Mouse (Mus musculus): ENCODE measurements around the gene Trak1. TPM values are rescaled to one million over a fixed set of nuclear protein-coding genes. Genes with fewer than 3 reads are reported as not detected.

Gene Trak1
- total RNA-seq, 2 experiments from 2014 or later: 305 to 315 TPM

DNA sequence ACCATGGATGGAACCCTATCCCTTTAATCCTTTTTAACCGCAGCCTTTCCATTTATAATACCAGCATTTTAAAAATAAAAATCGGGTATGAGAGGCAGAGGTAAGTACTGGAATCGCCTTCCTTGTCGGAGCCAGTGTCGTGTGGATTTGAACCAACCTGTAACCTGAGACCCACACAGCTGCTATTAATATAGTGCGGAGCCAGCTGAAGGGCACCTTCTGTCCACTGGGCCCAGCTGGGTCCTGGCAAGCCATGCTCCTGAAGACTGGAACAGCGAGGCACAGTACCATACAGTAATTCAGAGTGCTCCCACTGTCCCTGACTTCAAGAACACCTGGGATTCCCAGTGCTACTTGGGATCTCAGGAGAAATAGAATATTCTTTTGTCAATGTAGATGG is 44.5 kb downstream of the Trak1 start:
- no peak for DNase-seq
- intact Hi-C loops (cut with DNase I): no loop called here

DNA sequence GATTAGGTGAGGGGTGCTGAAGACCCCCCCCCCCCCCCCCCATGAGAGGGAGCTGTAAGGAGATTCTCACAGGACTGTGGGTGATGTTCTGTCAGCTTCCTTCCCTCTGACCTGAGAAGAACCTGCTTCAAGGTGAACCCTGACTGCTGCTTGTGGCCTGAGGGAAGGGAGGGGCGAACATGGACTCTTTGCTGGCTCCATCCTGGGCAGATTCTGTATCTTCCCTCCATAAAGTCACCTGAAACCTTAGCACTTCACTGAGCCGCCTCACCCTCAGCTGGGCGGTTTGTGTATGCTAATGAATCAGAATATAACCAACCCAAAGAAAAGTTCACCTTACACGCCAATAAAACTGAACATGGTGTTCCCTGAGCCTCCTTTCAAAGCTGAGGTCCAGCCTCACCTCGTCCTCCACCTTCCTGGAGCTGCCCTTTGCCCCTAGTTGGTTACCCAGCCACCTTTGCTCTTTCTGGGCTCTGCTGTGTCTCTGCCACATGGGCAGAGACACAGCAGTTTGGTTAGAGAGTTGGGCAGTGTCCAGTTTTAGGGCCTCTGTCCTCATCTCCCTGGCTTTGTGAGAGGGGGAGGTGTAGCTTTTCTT is 45.3 kb downstream of the Trak1 start:
- intact Hi-C loops (cut with DNase I): no loop called here
- DNase-seq: no peak

DNA sequence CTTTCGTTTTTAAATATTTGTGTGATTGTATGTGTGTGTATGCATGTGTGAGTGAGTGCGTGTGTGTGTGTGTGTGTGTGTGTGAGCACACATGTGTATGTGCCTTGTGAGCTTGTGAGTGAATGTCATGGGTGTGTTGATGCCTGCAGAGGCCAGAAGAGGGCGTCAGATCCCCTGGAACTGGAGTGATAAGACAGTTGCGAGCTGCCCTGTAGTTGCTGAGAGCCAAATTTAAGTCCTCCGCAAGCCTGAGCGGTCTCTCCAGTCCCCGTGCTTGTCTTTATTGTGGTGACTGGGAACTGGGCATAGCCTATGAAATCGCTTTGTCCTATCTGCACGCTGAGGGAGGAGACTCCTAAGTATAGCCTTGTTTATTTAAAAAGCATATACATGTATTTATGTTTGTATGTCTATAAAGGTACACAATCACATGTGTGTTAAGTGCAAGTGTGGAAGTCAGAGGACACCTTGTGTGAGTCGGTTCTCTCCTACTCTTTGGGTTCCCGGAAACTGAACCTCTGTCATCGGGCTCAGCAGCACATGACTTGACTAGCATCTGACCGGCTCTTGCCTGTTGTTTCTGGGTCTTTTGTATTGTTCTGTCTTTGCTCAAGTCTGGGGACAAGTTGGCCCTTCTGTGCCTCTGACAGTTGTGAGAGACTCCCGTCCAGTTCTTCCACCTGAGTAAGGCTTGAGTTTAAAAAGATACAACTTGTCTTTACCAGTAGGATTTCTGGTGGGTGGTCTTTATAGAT is 46.0 kb downstream of the Trak1 start:
- DNase-seq: no peak
- intact Hi-C loops (cut with DNase I): no loop called here

DNA sequence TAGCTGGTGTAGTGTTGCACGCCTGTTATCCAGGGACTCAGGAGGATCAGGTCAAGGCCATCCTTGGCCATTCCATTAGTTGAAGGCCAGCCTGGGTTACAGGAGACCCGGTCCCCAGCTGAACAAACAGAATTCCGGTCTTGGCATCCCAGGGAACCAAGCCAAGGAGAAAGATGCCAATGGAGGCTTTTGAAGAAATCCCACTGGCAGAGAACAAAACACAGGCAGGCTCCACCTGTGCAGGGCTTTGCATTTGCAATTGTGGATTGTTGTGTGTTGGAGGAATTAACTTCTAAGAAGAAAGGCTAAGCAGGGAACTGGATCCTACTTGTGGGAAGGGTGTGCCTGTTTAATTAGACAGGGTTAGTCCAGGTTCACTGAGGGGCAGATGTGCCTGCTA is 47.0 kb downstream of the Trak1 start:
- no peak for DNase-seq
- intact Hi-C loops (cut with DNase I): loop anchor here (2.0 kb wide), 1 partner anchor 16 kb away; no protein-coding TSS in a partner anchor

DNA sequence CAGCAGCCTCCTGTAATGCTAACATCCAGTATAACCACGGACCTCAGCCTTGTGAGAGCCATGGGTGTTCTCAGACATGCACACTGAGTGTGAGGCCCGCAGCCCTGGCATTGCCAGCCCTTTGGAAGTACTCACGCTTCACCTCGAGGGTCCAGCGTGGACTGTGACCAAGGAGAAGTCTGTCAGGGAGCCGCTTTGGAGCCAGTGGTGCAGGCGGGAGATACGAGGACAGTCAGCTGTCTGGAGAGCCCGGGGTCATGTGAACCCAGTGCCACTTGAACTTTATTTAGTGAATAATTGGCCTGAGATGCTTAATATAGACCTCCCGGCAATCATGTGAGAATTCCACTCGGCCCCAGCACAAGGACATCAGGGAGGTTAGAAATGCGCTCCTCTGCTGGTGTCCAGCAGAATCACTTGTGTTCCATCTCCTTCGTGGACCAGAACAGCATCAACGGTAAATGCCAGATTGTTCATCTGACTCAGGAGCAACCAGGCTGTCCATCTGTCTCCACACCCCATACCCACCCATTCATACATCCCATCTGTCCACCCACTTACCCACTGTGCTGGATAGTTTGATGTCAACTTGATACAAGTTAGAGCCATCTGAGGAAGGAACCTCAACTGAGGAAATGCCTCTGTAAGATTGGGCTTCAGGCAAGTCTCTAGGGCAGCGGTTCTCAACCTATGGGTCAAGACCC is 48.3 kb downstream of the Trak1 start:
- intact Hi-C loops (cut with DNase I): loop anchor here (2.0 kb wide), 1 partner anchor 17 kb away; no protein-coding TSS in a partner anchor
- DNase-seq: peak; percentile 58 to 69

DNA sequence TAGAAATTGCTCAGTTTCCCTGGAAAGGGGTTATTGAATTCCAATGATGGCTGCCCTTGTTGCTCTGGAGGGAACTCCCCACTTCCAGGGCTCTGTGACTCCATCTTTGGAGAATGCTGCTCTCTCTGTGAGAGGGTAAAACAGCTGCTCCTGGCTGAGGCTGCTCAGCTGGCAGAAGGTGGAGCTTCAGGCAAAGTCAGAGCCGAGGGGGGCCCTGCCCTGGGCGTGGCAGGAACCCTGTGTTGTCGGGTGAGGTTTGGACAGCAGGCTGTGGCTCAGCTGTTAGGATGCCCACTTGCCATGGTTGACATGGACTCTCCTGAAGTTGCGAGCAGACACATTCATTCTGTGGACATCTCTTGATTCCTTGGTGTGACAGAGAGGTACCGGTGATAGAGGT is 49.3 kb downstream of the Trak1 start:
- intact Hi-C loops (cut with DNase I): no loop called here
- no peak for DNase-seq

DNA sequence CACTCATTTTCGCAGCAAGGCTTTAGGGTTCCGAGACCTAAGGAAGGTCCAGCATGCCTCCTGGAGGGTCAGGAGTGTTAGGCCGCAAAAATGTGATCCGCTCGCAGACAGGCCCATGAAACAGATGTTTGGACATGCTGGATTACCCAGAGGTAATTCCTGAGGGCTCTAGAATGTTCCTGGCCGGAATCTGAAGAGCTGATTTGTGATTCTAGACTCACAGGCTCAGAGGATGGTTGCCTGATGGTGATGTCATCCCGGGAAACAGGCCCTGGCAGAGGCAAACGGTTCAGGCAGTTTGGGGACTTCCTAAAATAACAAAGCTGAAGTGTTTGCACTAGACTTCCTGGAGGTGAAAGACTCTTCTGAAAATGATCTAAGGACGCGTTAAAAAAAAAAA is 50.7 kb downstream of the Trak1 start:
- peak; percentile 82 to 85 for DNase-seq
- intact Hi-C loops (cut with DNase I): loop anchor here (1.0 kb wide), 1 partner anchor 34 kb away; no protein-coding TSS in a partner anchor

DNA sequence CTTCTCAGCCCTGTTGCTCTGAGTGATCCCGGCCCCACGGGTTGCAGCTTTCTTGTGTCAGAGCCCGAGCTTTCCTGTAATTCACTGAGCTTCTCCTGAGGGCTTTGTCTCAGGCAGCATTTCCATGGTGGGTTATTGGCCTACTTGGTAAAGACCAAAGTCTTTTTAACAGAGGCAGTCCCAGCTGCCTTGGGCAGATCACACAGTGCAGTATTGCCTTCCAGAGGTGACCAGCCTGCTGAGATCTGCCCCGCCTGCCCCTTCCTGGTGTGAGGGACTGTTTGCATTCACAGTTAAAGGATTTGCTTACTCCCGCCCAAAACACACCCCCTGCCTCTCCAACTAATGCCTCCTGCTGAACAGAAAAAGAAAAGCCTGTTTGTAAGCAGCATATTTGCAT is 51.2 kb downstream of the Trak1 start:
- no peak for DNase-seq
- intact Hi-C loops (cut with DNase I): loop anchor here (1.0 kb wide), 1 partner anchor 34 kb away; no protein-coding TSS in a partner anchor

DNA sequence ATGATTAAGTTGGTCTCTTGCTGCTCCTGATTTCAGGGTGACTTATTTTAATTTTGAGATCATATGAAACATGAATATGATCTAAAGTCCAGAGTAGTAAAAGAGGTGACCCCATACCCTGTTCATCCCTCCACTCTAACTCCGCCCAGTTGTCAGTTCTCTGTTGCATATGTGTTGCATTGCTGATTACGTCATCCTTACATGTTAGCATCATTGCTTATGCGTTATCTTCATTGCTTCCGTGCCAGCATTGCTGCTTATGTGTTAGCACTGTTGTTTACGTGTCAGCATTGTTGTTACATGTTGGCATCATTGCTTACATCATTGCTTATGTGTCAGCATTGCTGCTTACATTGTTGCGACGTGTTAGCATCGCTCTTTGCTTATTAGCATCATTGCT is 51.8 kb downstream of the Trak1 start:
- intact Hi-C loops (cut with DNase I): no loop called here

DNA sequence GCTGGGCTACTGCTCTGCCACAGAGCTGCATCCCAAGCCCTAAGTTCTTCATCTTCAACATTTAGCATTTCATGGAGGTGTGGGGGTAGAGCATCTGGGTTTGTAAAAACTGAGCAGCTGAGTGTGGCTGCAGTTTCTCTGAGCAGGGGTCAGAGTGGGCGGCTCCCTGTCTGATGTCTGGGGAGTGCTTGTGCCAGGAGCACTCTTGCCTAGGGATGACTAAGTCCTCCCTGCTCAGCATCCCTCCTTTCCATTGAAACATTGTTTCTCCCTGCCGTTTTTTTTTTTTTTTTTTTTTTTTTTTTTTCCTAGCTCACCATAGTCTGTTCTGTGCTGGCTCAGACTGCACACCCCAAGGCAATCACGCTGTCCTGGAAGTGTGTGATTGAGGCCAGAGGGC is 53.3 kb downstream of the Trak1 start:
- intact Hi-C loops (cut with DNase I): no loop called here
- DNase-seq: no peak

More for the DNA sequence above, 51.8 kb downstream of the Trak1 start:
- DNase-seq: no peak

DNA sequence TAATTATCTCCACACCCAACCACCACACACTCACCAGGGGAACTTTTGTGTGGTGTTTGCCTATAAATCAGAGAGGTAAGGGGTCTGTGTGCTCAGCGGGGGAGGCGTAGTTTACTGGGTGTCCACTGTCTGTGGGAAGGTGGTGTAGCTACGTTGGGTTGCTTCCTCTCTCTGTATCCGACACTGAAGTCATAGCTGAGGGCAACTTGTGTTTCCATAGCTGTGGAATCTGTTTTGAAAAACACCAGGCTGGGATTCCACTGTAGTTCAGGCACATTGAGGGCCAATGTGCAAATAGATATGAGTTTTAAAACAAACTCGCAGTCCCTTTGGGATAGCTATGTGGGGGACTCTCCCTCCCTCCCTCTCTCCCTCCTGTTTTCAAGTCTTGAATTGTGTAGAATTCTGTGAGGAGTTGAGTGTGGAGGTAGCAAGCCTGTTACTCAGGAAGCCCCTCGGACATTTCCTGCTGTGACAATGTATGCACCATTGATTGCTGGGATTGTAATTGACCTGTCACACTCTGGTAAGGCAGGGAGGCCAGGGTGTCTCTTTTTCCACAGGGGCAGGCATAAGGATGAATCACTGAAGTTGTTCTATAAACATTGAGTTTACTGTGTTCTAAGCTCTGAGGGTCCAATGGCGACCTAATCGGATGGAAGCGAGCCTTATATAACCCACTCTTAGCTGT is 54.2 kb downstream of the Trak1 start:
- intact Hi-C loops (cut with DNase I): loop anchor here (1.0 kb wide), 1 partner anchor 67 kb away; no protein-coding TSS in a partner anchor
- no peak for DNase-seq

DNA sequence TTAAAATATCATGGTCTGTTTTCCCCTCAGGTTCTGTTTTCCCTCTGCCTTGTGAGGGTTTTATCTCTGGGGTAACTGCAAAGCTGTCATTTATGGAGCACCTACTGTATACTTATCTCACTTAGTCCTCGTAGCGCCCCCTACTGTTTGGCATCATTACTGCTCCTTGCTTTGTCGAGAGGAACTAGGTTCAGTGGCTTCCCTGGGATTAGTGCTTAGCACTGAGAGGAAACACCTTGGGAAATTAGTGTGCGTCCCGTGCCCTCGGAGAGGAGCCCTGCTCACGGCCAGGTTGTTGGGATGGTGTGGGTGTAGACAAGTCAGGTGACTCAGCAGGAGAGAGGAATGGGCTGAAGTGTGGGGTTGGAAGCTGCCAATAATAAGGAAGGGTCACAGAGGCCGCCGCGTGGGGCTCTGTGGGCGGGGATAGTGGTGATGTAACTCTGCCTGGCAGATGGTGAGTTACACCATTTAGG is 54.9 kb downstream of the Trak1 start:
- intact Hi-C loops (cut with DNase I): loop anchor here (1.0 kb wide), 1 partner anchor 68 kb away; no protein-coding TSS in a partner anchor
- DNase-seq: peak; percentile 78 to 79

DNA sequence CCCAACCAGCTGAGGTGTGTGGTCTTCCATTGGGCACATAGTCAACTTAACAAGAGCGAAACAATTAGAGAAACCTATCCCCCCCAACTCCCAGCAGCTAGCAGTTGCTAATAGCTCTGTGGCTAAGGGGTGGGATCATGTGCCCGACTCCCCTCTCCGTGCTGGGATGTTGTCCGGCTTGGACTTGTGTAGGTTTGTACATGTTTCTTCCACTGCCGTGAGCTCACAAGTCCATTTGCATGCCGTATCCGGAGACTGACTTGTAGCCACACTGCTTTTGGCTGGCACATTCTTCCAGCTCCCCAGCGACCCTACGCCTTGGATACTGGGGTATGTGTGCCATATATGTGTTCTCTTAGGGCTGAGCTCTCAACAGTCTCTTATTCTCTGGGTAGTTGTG is 55.4 kb downstream of the Trak1 start:
- no peak for DNase-seq
- intact Hi-C loops (cut with DNase I): loop anchor here (1.0 kb wide), 2 partner anchors 55 to 68 kb away; partner anchors contain the start of gene Trak1

DNA sequence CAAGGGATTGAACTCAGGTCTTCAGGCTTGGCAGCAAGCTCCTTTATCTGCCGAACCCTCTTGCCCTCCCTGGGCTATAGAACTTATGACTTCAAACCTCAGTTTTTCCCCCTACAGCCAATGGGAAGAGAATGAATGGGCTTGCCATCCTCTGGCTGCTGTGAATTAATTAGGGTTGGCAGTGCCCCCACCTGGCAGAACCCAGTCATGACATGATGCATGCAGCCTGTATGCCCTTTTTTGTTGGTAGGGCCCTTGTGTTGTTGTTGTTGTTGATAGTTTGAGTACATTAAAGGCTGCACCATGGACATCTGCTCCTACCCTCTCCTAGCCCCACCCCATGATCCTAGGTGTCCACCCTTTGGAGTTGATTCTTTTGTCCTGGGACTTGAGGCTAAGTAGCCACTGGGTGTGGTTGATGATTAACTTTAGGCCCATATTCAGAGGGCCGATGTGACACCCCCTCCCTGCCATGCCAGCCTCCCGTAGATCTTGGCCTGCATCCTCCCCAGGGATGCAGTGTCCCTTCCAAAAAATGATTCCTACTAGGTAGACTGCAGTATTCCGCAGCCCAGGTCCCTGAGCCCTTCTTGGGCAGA is 57.6 kb downstream of the Trak1 start:
- intact Hi-C loops (cut with DNase I): loop anchor here (1.0 to 5.0 kb wide), 3 partner anchors 18 to 783 kb away; partner anchors contain the start of gene Rpl14
- peak; percentile 69 to 76 for DNase-seq

DNA sequence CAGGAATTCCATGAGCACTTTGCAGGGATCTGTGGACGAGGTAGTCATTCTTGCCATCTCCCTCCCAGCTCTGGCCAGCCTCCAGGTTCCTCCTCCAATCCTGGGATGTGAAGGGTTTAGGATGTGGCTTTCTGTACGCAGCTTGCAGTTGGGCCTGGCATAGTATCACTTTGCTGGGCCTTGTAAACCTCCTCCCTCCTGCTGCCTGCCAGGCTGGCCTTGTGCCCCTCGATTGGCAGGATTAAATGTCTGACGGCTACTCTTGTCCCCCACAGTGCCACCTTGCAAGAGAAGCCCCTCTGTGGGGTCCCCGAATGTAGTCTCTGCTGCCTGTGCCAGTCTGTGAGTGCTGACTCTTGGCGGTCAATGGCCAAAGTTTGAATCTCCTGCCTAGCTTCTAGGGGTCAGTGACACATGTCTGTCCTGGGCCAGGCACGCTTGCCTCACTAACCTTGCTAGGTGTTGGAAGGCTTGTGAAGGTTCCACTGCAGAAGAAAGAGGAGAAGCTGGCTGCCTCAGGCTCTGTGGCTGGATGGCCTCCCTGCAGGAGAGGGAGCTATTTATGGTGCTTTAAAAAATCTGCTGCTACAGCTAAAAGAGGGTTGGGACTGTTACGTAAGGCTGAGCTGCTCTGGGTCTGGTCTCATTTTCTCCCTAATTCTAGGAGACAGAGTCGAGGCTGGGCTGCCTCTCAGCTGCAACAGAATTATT is 58.3 kb downstream of the Trak1 start:
- DNase-seq: peak in 1 of 2 experiments; percentile 47
- intact Hi-C loops (cut with DNase I): loop anchor here (2.0 to 5.0 kb wide), 2 partner anchors 17 to 783 kb away; partner anchors contain the start of gene Rpl14

DNA sequence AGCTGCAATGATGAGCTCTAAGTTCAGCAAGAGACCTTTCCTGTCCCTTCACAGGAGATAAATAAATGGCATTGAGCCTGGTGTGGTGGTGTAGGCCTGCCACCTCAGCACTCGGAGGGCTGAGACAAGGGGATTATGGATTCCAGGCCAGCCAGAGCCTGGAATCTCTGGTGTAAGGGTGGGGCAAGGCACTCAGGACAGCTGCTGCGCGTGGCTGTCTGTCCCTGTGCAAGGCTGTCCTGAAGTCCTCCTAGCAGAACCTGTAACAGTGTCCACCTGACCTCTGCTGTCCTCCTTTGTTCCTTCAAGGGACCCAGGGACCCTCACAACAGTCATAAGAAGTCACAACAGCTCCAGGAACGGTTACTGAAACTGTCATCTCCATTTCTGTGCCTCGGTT is 59.8 kb downstream of the Trak1 start:
- intact Hi-C loops (cut with DNase I): loop anchor here (5.0 kb wide), 1 partner anchor 785 kb away; the partner anchor contains the start of gene Rpl14
- DNase-seq: no peak

DNA sequence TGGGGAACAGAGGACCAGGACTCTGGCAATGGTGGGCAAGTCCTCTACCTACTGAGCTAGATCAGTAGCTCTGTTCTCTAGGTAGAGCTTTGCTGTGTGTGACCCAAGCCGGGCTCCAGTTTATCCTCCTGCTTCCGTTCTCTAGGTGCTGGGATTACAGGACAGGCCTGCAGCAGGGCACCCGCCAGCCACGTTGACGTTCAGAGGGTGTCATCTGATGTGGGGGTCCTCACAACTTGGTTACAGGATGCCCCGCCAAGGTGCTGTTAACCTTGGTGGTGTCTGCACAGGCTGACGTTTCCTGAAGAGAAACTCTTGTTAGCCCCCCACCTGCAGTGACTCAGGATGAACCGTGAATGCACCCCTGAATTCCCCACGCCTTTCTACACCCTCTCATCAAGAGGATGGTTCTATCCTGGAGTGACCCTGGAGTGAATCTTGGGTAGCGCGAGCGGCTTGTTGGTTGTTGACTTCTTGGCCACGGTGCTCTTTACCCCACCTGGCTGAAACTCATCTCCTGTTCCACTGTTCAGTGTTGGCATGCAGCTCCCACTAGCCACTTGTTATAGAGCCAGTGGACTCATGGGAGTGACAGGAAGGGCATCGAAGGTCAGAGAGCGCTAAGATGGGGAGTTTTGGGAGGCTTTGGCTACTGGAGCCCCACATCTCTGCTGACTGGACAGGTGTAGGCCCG is 60.4 kb downstream of the Trak1 start:
- intact Hi-C loops (cut with DNase I): loop anchor here (5.0 kb wide), 1 partner anchor 785 kb away; the partner anchor contains the start of gene Rpl14
- DNase-seq: no peak

DNA sequence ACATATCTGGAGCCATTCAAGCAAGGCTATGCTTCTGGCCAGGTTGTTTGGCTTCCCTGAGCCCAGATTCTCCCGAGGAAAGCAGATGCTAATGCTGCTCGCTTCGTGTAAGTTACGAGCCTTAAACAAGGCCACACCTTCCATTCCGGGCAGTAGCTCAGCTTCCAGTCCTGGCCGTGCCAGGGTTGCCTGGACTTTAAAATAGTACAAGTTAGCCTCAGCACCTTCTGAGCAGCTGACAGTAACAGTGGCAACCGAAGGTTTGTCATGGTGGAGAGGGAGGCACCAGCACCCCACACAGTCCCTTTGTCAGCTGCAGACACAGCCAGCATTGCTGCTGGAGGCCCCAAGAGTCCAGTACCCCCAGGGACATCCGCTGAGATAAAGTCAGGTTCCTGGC is 61.1 kb downstream of the Trak1 start:
- intact Hi-C loops (cut with DNase I): loop anchor here (5.0 kb wide), 1 partner anchor 786 kb away; the partner anchor contains the start of gene Rpl14
- DNase-seq: no peak

All from heart, postnatal 36 days (tissue).